Mouse (Mus musculus): ENCODE measurements at regions not wholly inside any gene's neighbourhood (a gene's known extent, or its start where the extent isn't known, plus 50 kb on each side); places are given as distances from the start of the nearest gene placed in this dataset.

DNA sequence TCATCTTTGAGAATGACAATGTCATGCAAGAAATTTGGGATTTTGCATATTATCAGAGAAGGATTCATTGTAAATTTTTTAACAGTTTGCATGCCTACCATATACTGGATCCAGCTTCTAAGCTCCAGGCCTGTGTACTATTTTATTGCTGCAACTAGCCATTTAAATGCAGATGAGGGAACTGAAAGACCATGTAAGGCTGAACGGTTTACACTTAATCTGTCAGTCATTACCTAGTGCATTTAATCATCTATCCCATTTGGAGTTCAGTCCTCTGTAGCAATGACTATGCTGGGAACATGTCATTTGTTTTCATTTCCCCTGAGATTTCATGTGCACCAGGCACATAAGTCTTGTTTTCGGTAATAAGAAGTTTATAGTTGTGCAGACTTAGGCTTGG is 631.8 kb upstream of the Gm21961 start:
- Histone ChIP-seq H3K27me3 (ENCODE audit: control insufficient read depth in 1 of 2, insufficient read depth in 2 of 2, low read length in 2 of 2) (no peaks in the 10 kb centered on the region), H3K9me3 (replicated peaks; ENCODE audit: insufficient read depth, low read length) (no peaks in the 10 kb centered on the region), H3K4me3 (ENCODE audit: control insufficient read depth in 1 of 2, insufficient read depth in 1 of 2, low read depth in 2 of 2, low read length in 2 of 2) (no peak overlapping the region), H3K4me1 (ENCODE audit: control insufficient read depth in 1 of 2, insufficient read depth in 2 of 2, low read length in 2 of 2) (no peaks in the 10 kb centered on the region), H3K79me2 (ENCODE audit: control insufficient read depth, insufficient read depth, low read length, poor library complexity) (no peaks in the 10 kb centered on the region), H3K36me3 (ENCODE audit: control insufficient read depth in 1 of 2, insufficient read depth in 2 of 2, low read length in 2 of 2) (no peaks in the 10 kb centered on the region), H3K27ac (ENCODE audit: control insufficient read depth, low read depth, low read length) (no peak overlapping the region), H3K9ac (ENCODE audit: control insufficient read depth, low read depth, low read length, poor library complexity, severe bottlenecking) (no peak overlapping the region)
- TF ChIP-seq TBP (IDR thresholded peaks at IDR 0.05; ENCODE audit: low read depth, low read length) (no peak), ETS1 (IDR thresholded peaks at IDR 0.05; ENCODE audit: low read depth, low read length) (no peak), USF1 (IDR thresholded peaks at IDR 0.05; ENCODE audit: low read depth, low read length) (no peak), RAD21 (IDR thresholded peaks at IDR 0.05; ENCODE audit: low read depth, low read length) (no peak), ELF1 (IDR thresholded peaks at IDR 0.05; ENCODE audit: low read depth, low read length) (no peak), POLR2A (IDR thresholded peaks at IDR 0.05; ENCODE audit: control insufficient read depth in 1 of 2, insufficient read depth in 1 of 2, low read depth in 1 of 2, low read length in 2 of 2, poor library complexity in 1 of 2) (no peak), E2F4 (IDR thresholded peaks at IDR 0.05; ENCODE audit: borderline replicate concordance, low read depth, low read length) (no peak), POLR2AphosphoS2 (IDR thresholded peaks at IDR 0.05; ENCODE audit: low read length) (no peak), KAT2A (conservative IDR thresholded peaks at IDR 0.05; ENCODE audit: low read depth, low read length) (no peak), ZKSCAN1 (IDR thresholded peaks at IDR 0.05; ENCODE audit: low read depth, low read length) (no peak), POLR2AphosphoS5 (IDR thresholded peaks at IDR 0.05; ENCODE audit: borderline replicate concordance, low read depth, low read length) (no peak), ZMIZ1 (IDR thresholded peaks at IDR 0.05; ENCODE audit: low read depth, low read length) (no peak), ZNF384 (IDR thresholded peaks at IDR 0.05; ENCODE audit: low read depth, low read length) (no peak), MAX (IDR thresholded peaks at IDR 0.05; ENCODE audit: low read length) (no peak), UBTF (IDR thresholded peaks at IDR 0.05; ENCODE audit: borderline replicate concordance, insufficient read depth, low read depth, low read length) (no peak)
- no peak for DNase-seq (ENCODE audit: low read depth, low spot score)

DNA sequence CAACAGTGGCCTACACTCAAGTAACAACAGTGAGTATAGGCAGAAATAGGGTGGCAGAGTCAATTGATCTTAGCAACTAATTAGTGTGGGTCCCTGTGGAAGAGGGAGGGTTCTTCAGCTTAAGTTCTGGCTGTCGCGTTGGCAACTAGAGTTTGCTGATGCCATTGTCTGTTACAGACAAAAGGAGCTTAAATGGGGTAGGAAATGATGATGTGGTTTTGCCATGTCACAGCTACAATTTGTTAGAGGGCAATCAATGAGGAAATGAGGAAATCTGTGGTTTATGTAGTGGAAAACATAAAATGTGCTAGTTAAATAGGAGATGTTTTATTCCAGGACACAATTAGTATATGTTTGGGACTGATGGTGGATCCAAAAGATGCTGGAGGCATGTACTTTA is 624.8 kb upstream of the Gm21961 start:
- H3K4me1 ChIP-seq (ENCODE audit: control insufficient read depth in 1 of 2, insufficient read depth in 2 of 2, low read length in 2 of 2) = no peaks in the 10 kb centered on the region
- no peak for DNase-seq (ENCODE audit: low read depth, low spot score)
- no peaks in the 10 kb centered on the region for H3K27me3 ChIP-seq (ENCODE audit: control insufficient read depth in 1 of 2, insufficient read depth in 2 of 2, low read length in 2 of 2)
- H3K79me2 ChIP-seq (ENCODE audit: control insufficient read depth, insufficient read depth, low read length, poor library complexity) = no peaks in the 10 kb centered on the region
- no peaks in the 10 kb centered on the region for H3K36me3 ChIP-seq (ENCODE audit: control insufficient read depth in 1 of 2, insufficient read depth in 2 of 2, low read length in 2 of 2)
- no peak overlapping the region for H3K9ac ChIP-seq (ENCODE audit: control insufficient read depth, low read depth, low read length, poor library complexity, severe bottlenecking)
- no peaks in the 10 kb centered on the region for H3K9me3 ChIP-seq (replicated peaks; ENCODE audit: insufficient read depth, low read length)
- TF ChIP-seq ETS1 (IDR thresholded peaks at IDR 0.05; ENCODE audit: low read depth, low read length) = no peak
- no peak for TF ChIP-seq MEF2A (IDR thresholded peaks at IDR 0.05; ENCODE audit: extremely low read depth, insufficient replicate concordance, low read depth, low read length, poor library complexity, severe bottlenecking)
- no peak for TF ChIP-seq POLR2A (IDR thresholded peaks at IDR 0.05; ENCODE audit: control insufficient read depth in 1 of 2, insufficient read depth in 1 of 2, low read depth in 1 of 2, low read length in 2 of 2, poor library complexity in 1 of 2)
- TF ChIP-seq USF2 (IDR thresholded peaks at IDR 0.05; ENCODE audit: borderline replicate concordance in 1 of 2, insufficient read depth in 1 of 2, low read depth in 1 of 2, low read length in 2 of 2) = no peak
- TF ChIP-seq MAFK (IDR thresholded peaks at IDR 0.05; ENCODE audit: borderline replicate concordance, low read depth, low read length) = no peak
- H3K27ac ChIP-seq (ENCODE audit: control insufficient read depth, low read depth, low read length) = no peak overlapping the region
- H3K4me3 ChIP-seq (ENCODE audit: control insufficient read depth in 1 of 2, insufficient read depth in 1 of 2, low read depth in 2 of 2, low read length in 2 of 2) = no peak overlapping the region

Data from MEL (cell line).